20 mouse cellular contexts compared by ENCODE assay signal in the genomic region with DNA sequence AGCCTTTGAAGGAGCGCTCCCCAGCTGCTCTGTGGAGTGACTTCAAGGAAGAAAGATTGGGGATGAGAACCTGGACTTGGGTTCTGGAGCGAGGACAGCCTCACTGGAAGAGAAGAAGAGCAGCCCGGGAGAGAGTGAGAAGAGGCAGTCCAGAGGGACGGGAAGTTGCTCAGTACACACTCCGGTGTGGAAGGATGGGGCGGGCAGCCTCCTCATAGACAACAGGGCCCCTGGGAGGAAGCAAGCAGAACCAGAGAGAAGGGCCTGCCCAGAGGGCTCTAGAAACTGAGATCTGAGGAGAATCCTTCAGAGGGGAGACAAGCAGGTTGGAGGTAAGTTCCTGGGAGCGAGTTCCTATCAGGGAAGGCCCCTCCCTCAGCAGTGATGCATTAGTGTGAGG. TPM values are rescaled to one million over a fixed set of nuclear protein-coding genes. Genes with fewer than 3 reads are reported as not detected.
DNase-seq lines count a peak whose midpoint lies in the region; ATAC-seq and TF ChIP-seq lines count a peak whose summit lies in the region.
"Had no signal": no experiment of that assay in that cellular context is flagged by ENCODE, and none has a peak within 500 bp of the region (broad histone marks: within the 10 kb centered on the region; RNA-seq: fewer than 3 reads in every experiment).

No protein-coding gene starts in this region.

- peak overlapping the region; percentile 6; the same call in 1 of the 2 replicates for H3K4me2 ChIP-seq in intestine, embryonic 15.5 days (replicated peaks)
- H3K4me2 ChIP-seq in liver, postnatal 0 days (ENCODE audit: low read depth, low read length): peak overlapping the region; percentile 20; the same call in 1 of the 2 replicates
- H3K4me2 ChIP-seq: embryonic facial prominence, embryonic 12.5 days; midbrain, embryonic 13.5 days had no signal

- H3K4me1 ChIP-seq in bone marrow macrophage, adult 2 months (ENCODE audit: control insufficient read depth, insufficient read depth, low read length): peaks cover 60% of the 10 kb centered on the region
- H3K4me1 ChIP-seq in intestine, embryonic 15.5 days (replicated peaks): peaks cover 28% of the 10 kb centered on the region
- H3K4me1 ChIP-seq in liver, postnatal 0 days (ENCODE audit: insufficient read depth): peaks cover 72% of the 10 kb centered on the region

- H3K27me3 ChIP-seq in intestine, embryonic 15.5 days (replicated peaks): no peaks in the 10 kb centered on the region
- no peaks in the 10 kb centered on the region for H3K27me3 ChIP-seq in liver, postnatal 0 days (ENCODE audit: insufficient read depth, low read length)
- H3K27me3 ChIP-seq: embryonic facial prominence, embryonic 12.5 days; midbrain, embryonic 13.5 days had no signal

- H3K9ac ChIP-seq in intestine, embryonic 15.5 days: no peak overlapping the region
- peak overlapping the region; percentile 11; the same call in 1 of the 2 replicates for H3K9ac ChIP-seq in liver, postnatal 0 days (replicated peaks)
- H3K9ac ChIP-seq: embryonic facial prominence, embryonic 12.5 days; forebrain, postnatal 0 days; midbrain, embryonic 13.5 days had no signal

- TF ChIP-seq POLR2A in bone marrow macrophage, adult 2 months (IDR thresholded peaks at IDR 0.05; ENCODE audit: borderline replicate concordance, low read depth, low read length): no peak

- intact Hi-C loops in heart, postnatal 10 days (cut with DNase I): no loop called here
- intact Hi-C loops in left cerebral cortex, postnatal 36 days (cut with DNase I): no loop called here

- no peak for TF ChIP-seq EP300 in liver, postnatal 0 days (IDR thresholded peaks at IDR 0.05; ENCODE audit: low read depth)

- H3K36me3 ChIP-seq in intestine, embryonic 15.5 days: no peaks in the 10 kb centered on the region
- peaks cover 6% of the 10 kb centered on the region for H3K36me3 ChIP-seq in liver, postnatal 0 days (replicated peaks; ENCODE audit: insufficient read depth, low read length)
- H3K36me3 ChIP-seq: embryonic facial prominence, embryonic 12.5 days; midbrain, embryonic 13.5 days had no signal

- no peaks in the 10 kb centered on the region for H3K9me3 ChIP-seq in intestine, embryonic 15.5 days
- no peaks in the 10 kb centered on the region for H3K9me3 ChIP-seq in liver, postnatal 0 days (ENCODE audit: low read length)
- H3K9me3 ChIP-seq: embryonic facial prominence, embryonic 12.5 days; G1E; midbrain, embryonic 13.5 days had no signal

- TF ChIP-seq CTCF in bone marrow macrophage, adult 2 months (IDR thresholded peaks at IDR 0.05; ENCODE audit: low read depth, low read length): no peak
- TF ChIP-seq CTCF in liver, postnatal 0 days (IDR thresholded peaks at IDR 0.05; ENCODE audit: low read depth): no peak

- peak overlapping the region; percentile 19 for H3K27ac ChIP-seq in bone marrow macrophage, adult 2 months (ENCODE audit: insufficient read depth, low read depth, low read length)
- H3K27ac ChIP-seq in intestine, embryonic 15.5 days: peak overlapping the region; percentile 51
- H3K27ac ChIP-seq in liver, postnatal 0 days (ENCODE audit: low read depth): peak overlapping the region; percentile 60
- H3K27ac ChIP-seq: embryonic facial prominence, embryonic 12.5 days; midbrain, embryonic 13.5 days had no signal

- DNase-seq in heart, postnatal 10 days: peak; percentile 23 to 24
- no peak for DNase-seq in heart, adult 9 months (ENCODE audit: low spot score in 2 of 2)
- DNase-seq in liver, postnatal 0 days: no peak
- no peak for DNase-seq in left cerebral cortex, postnatal 36 days (ENCODE audit: low spot score in 2 of 2)
- no peak for DNase-seq in gastrocnemius, postnatal 4 days (ENCODE audit: low spot score in 2 of 2)
- DNase-seq in cerebellum, adult 8-10 months: no peak
- DNase-seq: cerebellum, adult 11-12 months; forebrain, postnatal 0 days; gastrocnemius, postnatal 25 days; kidney, adult 2 months; kidney, postnatal 36 days; lung, postnatal 36 days; right cerebral cortex, postnatal 4 days; thymus, postnatal 4 days had no signal

- WGBS in intestine, embryonic 15.5 days: 58% methylated on average over 7 of the region's 7 CpGs
- 48% methylated on average over 7 of the region's 7 CpGs for WGBS in liver, postnatal 0 days (ENCODE audit: insufficient replicate concordance)

- no peak overlapping the region for H3K4me3 ChIP-seq in bone marrow macrophage, adult 2 months (ENCODE audit: insufficient read depth, low read length)
- H3K4me3 ChIP-seq in intestine, embryonic 15.5 days (replicated peaks): no peak overlapping the region
- H3K4me3 ChIP-seq in liver, postnatal 0 days (ENCODE audit: low read depth, low read length): no peak overlapping the region
- H3K4me3 ChIP-seq: embryonic facial prominence, embryonic 12.5 days; midbrain, embryonic 13.5 days had no signal

- no peak for ATAC-seq in intestine, embryonic 15.5 days
- ATAC-seq in liver, postnatal 0 days: no peak
- ATAC-seq: forebrain, postnatal 0 days; hindbrain, embryonic 16.5 days; midbrain, embryonic 13.5 days had no signal

RNA-seq across cellular contexts. Expression of a gene that starts 20.4 kb away (rescaled TPM):
- 1 to 10 TPM; 9.4 to 10.0 TPM for total RNA-seq in heart, postnatal 10 days (2021)
- 110 and 112 TPM in 2 replicates for polyA plus RNA-seq in bone marrow macrophage, adult 2 months (2012; ENCODE audit: insufficient read depth, insufficient read length, missing spikeins)
- 44.9 and 45.0 TPM in 2 replicates for polyA plus RNA-seq in intestine, embryonic 15.5 days (2015; fragmentation: Nextera tagmentation; extraction: Ambion mirVana)
- 40.5 and 41.9 TPM in 2 replicates for polyA plus RNA-seq in liver, postnatal 0 days (2015; fragmentation: Nextera tagmentation; extraction: Ambion mirVana)
- 10 to 100 TPM; 53.2 to 60.9 TPM for total RNA-seq in left cerebral cortex, postnatal 36 days (2021)
- 10 to 100 TPM; 13.7 to 14.7 TPM for total RNA-seq in gastrocnemius, postnatal 4 days (2021)

RNA-seq across cellular contexts. Expression of a gene that starts 24.5 kb away (rescaled TPM):
- total RNA-seq in heart, postnatal 10 days (2021): 10 to 100 TPM; 63.7 to 88.5 TPM
- 50.7 and 51.4 TPM in 2 replicates for polyA plus RNA-seq in bone marrow macrophage, adult 2 months (2012; ENCODE audit: insufficient read depth, insufficient read length, missing spikeins)
- 72.7 and 73.7 TPM in 2 replicates for polyA plus RNA-seq in intestine, embryonic 15.5 days (2015; fragmentation: Nextera tagmentation; extraction: Ambion mirVana)
- polyA plus RNA-seq in liver, postnatal 0 days (2015; fragmentation: Nextera tagmentation; extraction: Ambion mirVana): 30.5 and 33.4 TPM in 2 replicates
- 100 to 1,000 TPM; 134 to 147 TPM for total RNA-seq in left cerebral cortex, postnatal 36 days (2021)
- total RNA-seq in gastrocnemius, postnatal 4 days (2021): 10 to 100 TPM; 52.7 to 54.7 TPM

Comparison
In these comparisons a context has a peak if more than half of its experiments do, and no peak if none do; other contexts are left out.
1. DNase-seq: peak in heart, postnatal 10 days (2 of 2); none in heart, adult 9 months (0 of 2), liver, postnatal 0 days (single experiment), left cerebral cortex, postnatal 36 days (0 of 2), gastrocnemius, postnatal 4 days (0 of 2) and cerebellum, adult 8-10 months (single experiment).
2. Peak in every context shown above with its lines, with median percentiles within 50 percentile points of each other: H3K27ac ChIP-seq.